Mouse (Mus musculus): ENCODE measurements at regions not wholly inside any gene's neighbourhood (a gene's known extent, or its start where the extent isn't known, plus 50 kb on each side); places are given as distances from the start of the nearest gene placed in this dataset.

DNA sequence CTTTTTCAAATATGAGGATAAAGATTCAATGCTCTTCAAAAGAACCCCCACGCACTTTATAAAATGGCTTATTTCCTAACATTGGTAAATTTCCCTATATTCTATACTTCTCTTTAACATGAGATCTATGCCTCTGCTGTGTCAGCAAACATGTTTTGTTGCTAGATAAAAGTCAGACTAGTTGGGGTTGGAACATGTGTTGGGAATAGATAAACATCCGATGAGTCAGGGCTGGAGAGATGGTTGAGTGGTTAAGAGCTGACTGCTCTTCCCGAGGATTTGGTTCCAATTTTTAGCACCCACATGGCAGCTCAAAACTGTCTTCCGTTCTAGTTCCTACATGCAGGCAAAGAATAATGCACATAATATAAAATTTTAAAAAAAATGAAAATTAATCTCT is 399.1 kb downstream of the Nova1 start:
- Histone ChIP-seq H3K9ac (replicated peaks; ENCODE audit: low read length) (no peak overlapping the region), H3K9me3 (replicated peaks; ENCODE audit: control insufficient read depth, low read length) (no peaks in the 10 kb centered on the region), H3K27me3 (ENCODE audit: control insufficient read depth, insufficient read depth, low read length) (no peaks in the 10 kb centered on the region), H3K4me3 (ENCODE audit: low read depth, low read length) (no peak overlapping the region), H3K4me1 (ENCODE audit: control insufficient read depth, insufficient read depth, low read length) (no peaks in the 10 kb centered on the region), H3K4me2 (ENCODE audit: low read depth, low read length) (no peak overlapping the region), H3K27ac (replicated peaks; ENCODE audit: low read depth, low read length) (no peak overlapping the region), H3K36me3 (replicated peaks; ENCODE audit: control insufficient read depth, insufficient read depth, low read depth, low read length) (no peaks in the 10 kb centered on the region)
- 83% methylated on average over 4 of the region's 4 CpGs for WGBS
- DNase-seq (ENCODE audit: low spot score) (no peak), ATAC-seq (replicated peaks; ENCODE audit: insufficient number of reproducible peaks, low FRiP score, low TSS enrichment, low read depth) (no peak)

DNA sequence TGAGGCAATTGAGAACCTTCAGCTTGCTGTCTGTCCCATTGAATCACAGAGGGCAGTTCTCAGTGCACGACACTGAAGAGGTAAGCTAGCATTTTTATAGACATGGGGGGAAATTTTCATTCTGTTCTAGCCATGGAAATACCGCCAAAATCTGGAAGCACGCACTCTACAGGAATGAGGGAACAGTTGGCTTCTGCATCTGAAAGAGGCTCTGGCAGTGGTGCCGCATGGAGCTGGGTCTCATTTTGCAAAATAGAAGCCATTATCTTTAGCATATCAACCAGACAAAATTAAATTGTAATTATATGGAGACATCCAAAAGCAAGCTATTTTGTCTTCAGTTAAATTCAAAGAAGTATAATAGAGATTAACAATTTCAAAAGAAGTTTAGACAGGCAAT is 399.7 kb downstream of the Nova1 start:
- Histone ChIP-seq H3K4me2 (ENCODE audit: low read depth, low read length) (no peak overlapping the region), H3K9ac (replicated peaks; ENCODE audit: low read length) (no peak overlapping the region), H3K9me3 (replicated peaks; ENCODE audit: control insufficient read depth, low read length) (no peaks in the 10 kb centered on the region), H3K4me3 (ENCODE audit: low read depth, low read length) (no peak overlapping the region), H3K27me3 (ENCODE audit: control insufficient read depth, insufficient read depth, low read length) (no peaks in the 10 kb centered on the region), H3K36me3 (replicated peaks; ENCODE audit: control insufficient read depth, insufficient read depth, low read depth, low read length) (no peaks in the 10 kb centered on the region), H3K4me1 (ENCODE audit: control insufficient read depth, insufficient read depth, low read length) (no peaks in the 10 kb centered on the region), H3K27ac (replicated peaks; ENCODE audit: low read depth, low read length) (no peak overlapping the region)
- DNase-seq (ENCODE audit: low spot score) (no peak), ATAC-seq (replicated peaks; ENCODE audit: insufficient number of reproducible peaks, low FRiP score, low TSS enrichment, low read depth) (no peak)
- 87% methylated on average over 4 of the region's 4 CpGs for WGBS

- Histone ChIP-seq H3K27ac (replicated peaks; ENCODE audit: low read depth, low read length) (no peak overlapping the region), H3K4me3 (ENCODE audit: low read depth, low read length) (no peak overlapping the region), H3K9me3 (replicated peaks; ENCODE audit: control insufficient read depth, low read length) (no peaks in the 10 kb centered on the region), H3K9ac (replicated peaks; ENCODE audit: low read length) (no peak overlapping the region), H3K4me1 (ENCODE audit: control insufficient read depth, insufficient read depth, low read length) (no peaks in the 10 kb centered on the region), H3K36me3 (replicated peaks; ENCODE audit: control insufficient read depth, insufficient read depth, low read depth, low read length) (no peaks in the 10 kb centered on the region), H3K27me3 (ENCODE audit: control insufficient read depth, insufficient read depth, low read length) (no peaks in the 10 kb centered on the region), H3K4me2 (ENCODE audit: low read depth, low read length) (no peak overlapping the region)
- DNase-seq (ENCODE audit: low spot score) = no peak
- ATAC-seq (replicated peaks; ENCODE audit: insufficient number of reproducible peaks, low FRiP score, low TSS enrichment, low read depth) = no peak
- 79% methylated on average over 3 of the region's 3 CpGs for WGBS
Observed at GRCm38 (mm10) chr12:46416765-46417404, 401.8 kb downstream of the Nova1 start.

- Histone ChIP-seq H3K36me3 (replicated peaks; ENCODE audit: control insufficient read depth, insufficient read depth, low read depth, low read length) (no peaks in the 10 kb centered on the region), H3K4me2 (ENCODE audit: low read depth, low read length) (no peak overlapping the region), H3K27me3 (ENCODE audit: control insufficient read depth, insufficient read depth, low read length) (no peaks in the 10 kb centered on the region), H3K4me1 (ENCODE audit: control insufficient read depth, insufficient read depth, low read length) (no peaks in the 10 kb centered on the region), H3K9me3 (replicated peaks; ENCODE audit: control insufficient read depth, low read length) (no peaks in the 10 kb centered on the region), H3K9ac (replicated peaks; ENCODE audit: low read length) (no peak overlapping the region), H3K27ac (replicated peaks; ENCODE audit: low read depth, low read length) (no peak overlapping the region), H3K4me3 (ENCODE audit: low read depth, low read length) (no peak overlapping the region)
- ATAC-seq (replicated peaks; ENCODE audit: insufficient number of reproducible peaks, low FRiP score, low TSS enrichment, low read depth) (no peak), DNase-seq (ENCODE audit: low spot score) (no peak)
Observed at GRCm38 (mm10) chr12:46416250-46416649, 402.5 kb downstream of the Nova1 start.

GRCm38 (mm10) chr12:46405674-46406073 is 413.1 kb downstream of the Nova1 start:
- no peak overlapping the region for H3K27ac ChIP-seq (replicated peaks; ENCODE audit: low read depth, low read length)
- peak; percentile 34; the same call in 1 of the 2 replicates for ATAC-seq (replicated peaks; ENCODE audit: insufficient number of reproducible peaks, low FRiP score, low TSS enrichment, low read depth)

DNA sequence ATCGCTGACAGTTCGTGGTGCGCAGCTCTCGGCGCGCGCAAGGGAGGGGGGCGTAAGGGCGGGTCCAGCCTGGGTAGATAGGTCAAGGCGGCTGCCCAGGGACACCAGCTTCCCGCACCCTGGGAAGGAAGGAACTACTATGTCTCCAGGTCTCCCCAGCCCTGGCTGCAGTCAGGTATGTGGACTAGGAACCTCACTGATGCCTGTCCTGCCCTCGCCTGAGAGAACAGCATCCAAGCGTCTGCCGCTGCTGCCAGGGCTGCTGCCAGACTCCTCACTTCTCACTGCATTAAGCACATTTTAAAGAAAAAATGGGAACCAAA is 419.1 kb downstream of the Nova1 start:
- Histone ChIP-seq H3K9ac (replicated peaks; ENCODE audit: low read length) (peak overlapping the region; percentile 58), H3K9me3 (replicated peaks; ENCODE audit: control insufficient read depth, low read length) (no peaks in the 10 kb centered on the region), H3K4me1 (ENCODE audit: control insufficient read depth, insufficient read depth, low read length) (no peaks in the 10 kb centered on the region), H3K27me3 (ENCODE audit: control insufficient read depth, insufficient read depth, low read length) (no peaks in the 10 kb centered on the region), H3K4me3 (ENCODE audit: low read depth, low read length) (peak overlapping the region; percentile 46), H3K27ac (replicated peaks; ENCODE audit: low read depth, low read length) (no peak overlapping the region), H3K4me2 (ENCODE audit: low read depth, low read length) (peak overlapping the region; percentile 74), H3K36me3 (replicated peaks; ENCODE audit: control insufficient read depth, insufficient read depth, low read depth, low read length) (no peaks in the 10 kb centered on the region)
- DNase-seq (ENCODE audit: low spot score) = peak; percentile 52
- 2% methylated on average over 14 of the region's 14 CpGs for WGBS
- ATAC-seq (replicated peaks; ENCODE audit: insufficient number of reproducible peaks, low FRiP score, low TSS enrichment, low read depth) = peak; percentile 68

More at GRCm38 (mm10) chr12:46405674-46406073, 413.1 kb downstream of the Nova1 start:
- no peak overlapping the region for H3K4me3 ChIP-seq (ENCODE audit: low read depth, low read length)
- H3K4me2 ChIP-seq (ENCODE audit: low read depth, low read length) = no peak overlapping the region
- no peaks in the 10 kb centered on the region for H3K9me3 ChIP-seq (replicated peaks; ENCODE audit: control insufficient read depth, low read length)
- no peak for DNase-seq (ENCODE audit: low spot score)
- no peak overlapping the region for H3K9ac ChIP-seq (replicated peaks; ENCODE audit: low read length)
- no peaks in the 10 kb centered on the region for H3K4me1 ChIP-seq (ENCODE audit: control insufficient read depth, insufficient read depth, low read length)
- no peaks in the 10 kb centered on the region for H3K27me3 ChIP-seq (ENCODE audit: control insufficient read depth, insufficient read depth, low read length)
- no peaks in the 10 kb centered on the region for H3K36me3 ChIP-seq (replicated peaks; ENCODE audit: control insufficient read depth, insufficient read depth, low read depth, low read length)

- H3K4me2 ChIP-seq (ENCODE audit: low read depth, low read length) = peak overlapping the region; percentile 74
- H3K4me1 ChIP-seq (ENCODE audit: control insufficient read depth, insufficient read depth, low read length) = no peaks in the 10 kb centered on the region
- ATAC-seq (replicated peaks; ENCODE audit: insufficient number of reproducible peaks, low FRiP score, low TSS enrichment, low read depth) (peak; percentile 79), DNase-seq (ENCODE audit: low spot score) (peak; percentile 66)
- H3K27ac ChIP-seq (replicated peaks; ENCODE audit: low read depth, low read length) = no peak overlapping the region
- H3K27me3 ChIP-seq (ENCODE audit: control insufficient read depth, insufficient read depth, low read length) = no peaks in the 10 kb centered on the region
- no peaks in the 10 kb centered on the region for H3K36me3 ChIP-seq (replicated peaks; ENCODE audit: control insufficient read depth, insufficient read depth, low read depth, low read length)
- whole genome bisulfite sequencing = 5% methylated on average over 23 of the region's 23 CpGs
- no peaks in the 10 kb centered on the region for H3K9me3 ChIP-seq (replicated peaks; ENCODE audit: control insufficient read depth, low read length)
- peak overlapping the region; percentile 58 for H3K9ac ChIP-seq (replicated peaks; ENCODE audit: low read length)
- H3K4me3 ChIP-seq (ENCODE audit: low read depth, low read length) = peak overlapping the region; percentile 46
Observed at GRCm38 (mm10) chr12:46398875-46399652, 419.7 kb downstream of the Nova1 start.

DNA sequence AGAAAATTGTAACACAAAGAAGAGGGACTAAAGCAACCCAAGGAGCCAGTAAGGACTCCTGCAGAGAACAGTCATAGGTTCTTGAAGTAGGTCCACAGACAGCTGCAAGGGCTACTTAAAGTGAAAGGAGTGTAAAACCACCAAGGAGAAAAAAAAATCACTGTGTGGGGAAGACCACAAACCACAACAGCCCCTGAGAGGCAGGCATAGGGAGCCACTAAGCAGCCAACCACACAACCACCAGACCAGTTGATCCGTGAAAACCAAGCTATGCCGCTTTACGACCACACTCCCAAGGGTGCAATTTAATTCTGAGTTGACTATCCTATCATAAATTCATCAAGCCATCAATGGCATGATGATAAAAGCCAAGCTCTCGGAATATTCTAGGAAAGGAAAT is 423.5 kb downstream of the Nova1 start:
- no peak overlapping the region for H3K9ac ChIP-seq (replicated peaks; ENCODE audit: low read length)
- no peaks in the 10 kb centered on the region for H3K4me1 ChIP-seq (ENCODE audit: control insufficient read depth, insufficient read depth, low read length)
- H3K4me2 ChIP-seq (ENCODE audit: low read depth, low read length) = no peak overlapping the region
- H3K27ac ChIP-seq (replicated peaks; ENCODE audit: low read depth, low read length) = no peak overlapping the region
- no peaks in the 10 kb centered on the region for H3K27me3 ChIP-seq (ENCODE audit: control insufficient read depth, insufficient read depth, low read length)
- 88% methylated on average over 4 of the region's 4 CpGs for WGBS
- H3K4me3 ChIP-seq (ENCODE audit: low read depth, low read length) = no peak overlapping the region
- no peaks in the 10 kb centered on the region for H3K9me3 ChIP-seq (replicated peaks; ENCODE audit: control insufficient read depth, low read length)
- DNase-seq (ENCODE audit: low spot score) = no peak
- no peaks in the 10 kb centered on the region for H3K36me3 ChIP-seq (replicated peaks; ENCODE audit: control insufficient read depth, insufficient read depth, low read depth, low read length)
- no peak for ATAC-seq (replicated peaks; ENCODE audit: insufficient number of reproducible peaks, low FRiP score, low TSS enrichment, low read depth)

Data from embryonic facial prominence, embryonic 11.5 days (tissue).